Mouse (Mus musculus): Measurements from ENCODE around the gene Rad51b. TPM values are rescaled to one million over a fixed set of nuclear protein-coding genes. Genes with fewer than 3 reads are reported as not detected.
A peak's percentile ranks its signal among the peaks of the same experiment; 100 is the strongest.

Rad51b gene
- polyA plus RNA-seq, 1 experiment from 2014 or later, result 7.1 TPM

DNA sequence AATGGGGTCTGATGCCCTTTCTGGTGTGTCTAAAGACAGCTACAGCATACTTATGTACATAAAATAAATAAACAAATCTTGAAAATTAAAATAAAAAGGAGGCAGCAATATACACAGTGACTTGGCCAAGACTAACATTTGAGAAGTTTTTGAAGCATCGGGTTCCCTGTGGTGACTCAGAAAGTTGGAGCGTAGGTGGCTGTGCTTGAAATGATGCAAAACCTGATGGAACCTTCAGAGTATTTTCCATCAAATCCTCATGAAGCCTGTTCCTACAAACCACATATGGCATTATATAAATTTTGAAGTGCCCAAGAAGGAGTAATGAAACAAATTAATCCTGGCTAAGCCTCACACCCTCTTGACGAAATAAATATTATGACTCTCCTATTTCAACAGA, 474.7 kb downstream of the Rad51b start:
- no peak overlapping the region for H3K4me3 ChIP-seq
- H3K4me1 ChIP-seq, result peaks cover 10% of the 10 kb centered on the region
- no peaks in the 10 kb centered on the region for H3K27me3 ChIP-seq (ENCODE audit: poor library complexity, severe bottlenecking)
- no peak overlapping the region for H3K27ac ChIP-seq
- 95% methylated on average over 3 of the region's 3 CpGs for WGBS
- H3K9me3 ChIP-seq, result peaks cover 5% of the 10 kb centered on the region
- H3K36me3 ChIP-seq (replicated peaks), result peaks cover 4% of the 10 kb centered on the region; the same call in 1 of the 2 replicates
- DNase-seq (ENCODE audit: extremely low spot score, low spot score), result no peak

DNA sequence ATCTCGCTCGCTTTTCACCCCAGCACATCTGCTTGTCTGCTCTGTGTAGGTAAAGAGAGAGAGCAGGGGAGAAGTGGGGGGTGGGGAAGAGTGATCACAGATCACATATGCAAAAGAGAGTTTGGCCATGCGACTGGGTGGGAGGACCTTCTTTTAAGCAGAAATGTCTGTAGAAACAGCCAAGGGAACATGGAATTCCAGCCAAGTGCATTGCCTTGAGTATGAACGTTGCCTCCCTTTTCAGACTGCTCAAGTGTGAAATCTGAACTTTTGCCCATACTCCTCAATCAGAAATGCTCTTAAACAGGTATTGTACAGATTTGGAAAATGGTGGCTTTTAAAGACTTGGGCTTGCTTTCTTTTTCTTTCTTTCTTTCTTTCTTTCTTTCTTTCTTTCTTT, 476.2 kb downstream of the Rad51b start:
- Histone ChIP-seq H3K36me3 (replicated peaks) (peaks cover 4% of the 10 kb centered on the region; the same call in 1 of the 2 replicates), H3K9me3 (peaks cover 5% of the 10 kb centered on the region), H3K27ac (no peak overlapping the region), H3K27me3 (ENCODE audit: poor library complexity, severe bottlenecking) (no peaks in the 10 kb centered on the region), H3K4me3 (no peak overlapping the region), H3K4me1 (peaks cover 10% of the 10 kb centered on the region)
- no peak for DNase-seq (ENCODE audit: extremely low spot score, low spot score)
- 95% methylated on average over 4 of the region's 4 CpGs for WGBS

DNA sequence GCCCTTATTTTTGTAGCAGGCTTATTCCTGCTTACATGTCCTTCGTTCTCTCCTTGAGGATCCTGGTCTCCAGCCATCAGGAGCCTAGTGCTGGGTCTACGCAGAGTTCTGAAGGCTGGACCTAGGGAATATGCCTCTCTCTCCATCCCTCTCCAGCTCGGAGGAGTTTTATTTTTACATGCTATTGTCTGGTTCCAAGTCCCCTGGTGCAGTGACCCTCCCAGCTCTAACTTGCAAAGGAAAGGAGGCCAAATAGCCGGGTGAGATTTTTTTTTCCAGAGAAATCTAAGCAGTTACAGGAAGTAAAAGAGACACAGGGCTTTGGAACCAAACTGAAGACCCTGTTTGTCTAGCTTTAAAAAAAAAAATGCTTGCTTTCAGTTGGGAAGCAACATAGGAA, 477.5 kb downstream of the Rad51b start:
- Histone ChIP-seq H3K9me3 (peaks cover 5% of the 10 kb centered on the region), H3K27me3 (ENCODE audit: poor library complexity, severe bottlenecking) (no peaks in the 10 kb centered on the region), H3K36me3 (replicated peaks) (peaks cover 4% of the 10 kb centered on the region; the same call in 1 of the 2 replicates), H3K4me1 (peaks cover 10% of the 10 kb centered on the region), H3K4me3 (no peak overlapping the region), H3K27ac (no peak overlapping the region; the same call in 1 of the 2 replicates)
- WGBS, result 81% methylated on average over 4 of the region's 4 CpGs
- no peak for DNase-seq (ENCODE audit: extremely low spot score, low spot score)

GRCm38 (mm10) chr12:79776828-79777227, 479.7 kb downstream of the Rad51b start:
- peaks cover 4% of the 10 kb centered on the region; the same call in 1 of the 2 replicates for H3K36me3 ChIP-seq (replicated peaks)
- 90% methylated on average over 5 of the region's 5 CpGs for WGBS
- no peak overlapping the region for H3K27ac ChIP-seq
- no peaks in the 10 kb centered on the region for H3K27me3 ChIP-seq (ENCODE audit: poor library complexity, severe bottlenecking)
- no peak for DNase-seq (ENCODE audit: extremely low spot score, low spot score)
- H3K4me1 ChIP-seq, result peaks cover 12% of the 10 kb centered on the region
- H3K4me3 ChIP-seq, result no peak overlapping the region
- peaks cover 5% of the 10 kb centered on the region for H3K9me3 ChIP-seq

GRCm38 (mm10) chr12:79780745-79781144, 483.7 kb downstream of the Rad51b start:
- Histone ChIP-seq H3K36me3 (replicated peaks) (peaks cover 3% of the 10 kb centered on the region), H3K9me3 (peaks cover 6% of the 10 kb centered on the region), H3K4me3 (no peak overlapping the region), H3K27me3 (ENCODE audit: poor library complexity, severe bottlenecking) (no peaks in the 10 kb centered on the region), H3K4me1 (peaks cover 16% of the 10 kb centered on the region), H3K27ac (peak overlapping the region; percentile 64; the same call in 1 of the 2 replicates)
- 79% methylated on average over 2 of the region's 2 CpGs for WGBS
- DNase-seq (ENCODE audit: extremely low spot score, low spot score), result no peak

- WGBS, result 85% methylated on average over 5 of the region's 5 CpGs
- no peak overlapping the region for H3K4me3 ChIP-seq
- H3K9me3 ChIP-seq, result peaks cover 6% of the 10 kb centered on the region
- no peaks in the 10 kb centered on the region for H3K27me3 ChIP-seq (ENCODE audit: poor library complexity, severe bottlenecking)
- no peak overlapping the region for H3K27ac ChIP-seq
- no peak for DNase-seq (ENCODE audit: extremely low spot score, low spot score)
- H3K36me3 ChIP-seq (replicated peaks), result peaks cover 3% of the 10 kb centered on the region
- H3K4me1 ChIP-seq, result peaks cover 14% of the 10 kb centered on the region
These were observed 484.7 kb downstream of the Rad51b start for GRCm38 (mm10) chr12:79781788-79782187.

GRCm38 (mm10) chr12:79782444-79783117, 485.5 kb downstream of the Rad51b start:
- 97% methylated on average over 6 of the region's 6 CpGs for WGBS
- Histone ChIP-seq H3K27me3 (ENCODE audit: poor library complexity, severe bottlenecking) (no peaks in the 10 kb centered on the region), H3K36me3 (replicated peaks) (peaks cover 3% of the 10 kb centered on the region), H3K4me3 (no peak overlapping the region), H3K27ac (peak overlapping the region; percentile 26; the same call in 1 of the 2 replicates), H3K9me3 (peaks cover 6% of the 10 kb centered on the region), H3K4me1 (peaks cover 18% of the 10 kb centered on the region)
- no peak for DNase-seq (ENCODE audit: extremely low spot score, low spot score)

DNA sequence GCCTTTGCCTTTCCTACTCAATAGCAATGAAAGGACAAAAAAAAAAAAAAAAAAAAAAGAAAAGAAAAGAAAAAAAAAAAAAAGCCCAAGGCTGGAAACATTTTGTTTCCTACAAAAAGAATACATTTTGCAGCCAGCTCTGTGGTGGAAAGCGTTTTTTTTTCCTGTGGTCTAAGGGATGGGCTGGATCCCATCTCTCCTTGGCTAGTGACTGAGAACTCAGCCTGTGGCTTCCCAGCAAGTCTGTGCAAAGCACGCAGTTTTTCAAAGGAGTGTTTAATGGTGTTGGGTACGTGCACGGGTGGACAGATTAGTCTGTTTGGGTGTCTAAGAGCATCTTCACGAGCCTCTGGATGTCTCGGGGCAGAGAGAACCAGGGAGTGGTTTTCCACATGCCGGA, 487.1 kb downstream of the Rad51b start:
- Histone ChIP-seq H3K4me3 (no peak overlapping the region), H3K9me3 (peaks cover 6% of the 10 kb centered on the region), H3K36me3 (replicated peaks) (peaks cover 3% of the 10 kb centered on the region), H3K27ac (no peak overlapping the region), H3K27me3 (ENCODE audit: poor library complexity, severe bottlenecking) (no peaks in the 10 kb centered on the region), H3K4me1 (peaks cover 23% of the 10 kb centered on the region)
- whole genome bisulfite sequencing, result 88% methylated on average over 7 of the region's 7 CpGs
- no peak for DNase-seq (ENCODE audit: extremely low spot score, low spot score)

GRCm38 (mm10) chr12:79785691-79786090, 488.6 kb downstream of the Rad51b start:
- 96% methylated on average over 3 of the region's 3 CpGs for WGBS
- Histone ChIP-seq H3K27me3 (ENCODE audit: poor library complexity, severe bottlenecking) (no peaks in the 10 kb centered on the region), H3K4me3 (no peak overlapping the region), H3K9me3 (peaks cover 6% of the 10 kb centered on the region), H3K36me3 (replicated peaks) (peaks cover 3% of the 10 kb centered on the region), H3K27ac (0 out of 2 replicates have a peak overlapping the region, but pooled peaks have one; percentile 9), H3K4me1 (peaks cover 16% of the 10 kb centered on the region)
- DNase-seq (ENCODE audit: extremely low spot score, low spot score), result no peak

DNA sequence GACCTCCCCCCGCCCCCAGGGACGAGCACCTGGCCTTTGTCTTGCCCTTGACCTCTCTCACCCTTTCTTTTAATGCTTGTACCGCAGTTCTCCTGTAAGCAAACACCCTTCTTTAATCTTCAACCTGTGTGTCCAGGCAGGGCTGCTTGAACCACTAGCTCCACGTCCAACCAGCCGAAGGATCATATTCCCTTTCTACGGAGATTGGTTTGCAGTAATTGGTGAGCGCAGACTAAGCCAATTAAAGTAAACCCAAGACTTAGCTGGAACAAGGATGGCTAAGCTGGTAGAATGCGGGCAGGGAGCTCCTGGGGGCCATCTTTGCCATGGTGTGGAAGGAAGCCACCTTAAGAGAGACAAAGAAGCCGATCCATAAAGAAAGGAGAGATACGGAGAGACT, 490.5 kb downstream of the Rad51b start:
- Histone ChIP-seq H3K4me1 (peaks cover 13% of the 10 kb centered on the region), H3K27me3 (ENCODE audit: poor library complexity, severe bottlenecking) (no peaks in the 10 kb centered on the region), H3K4me3 (no peak overlapping the region), H3K9me3 (peaks cover 3% of the 10 kb centered on the region), H3K27ac (peak overlapping the region; percentile 66), H3K36me3 (replicated peaks) (peaks cover 2% of the 10 kb centered on the region)
- no peak for DNase-seq (ENCODE audit: extremely low spot score, low spot score)
- WGBS, result 64% methylated on average over 10 of the region's 10 CpGs

DNA sequence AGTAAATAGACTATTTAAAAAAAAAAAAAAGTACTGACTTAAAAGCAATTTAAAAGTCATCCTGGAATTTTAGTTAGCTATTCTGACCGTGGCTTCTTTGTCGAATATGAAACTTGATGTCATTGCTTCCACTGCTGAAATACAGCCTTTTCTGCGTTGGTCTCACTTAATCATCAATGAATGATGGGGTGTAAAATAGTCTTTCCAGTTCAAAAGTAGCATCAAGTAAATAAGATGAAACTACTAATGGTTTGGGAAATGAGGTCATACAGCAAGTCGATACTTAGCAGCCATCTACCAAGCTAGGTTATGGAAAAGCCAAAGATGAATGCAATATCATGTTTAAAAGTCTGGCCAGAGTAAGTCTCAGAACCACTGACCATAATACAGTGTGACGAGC, 491.3 kb downstream of the Rad51b start:
- H3K4me1 ChIP-seq, result peaks cover 18% of the 10 kb centered on the region
- H3K9me3 ChIP-seq, result no peaks in the 10 kb centered on the region
- no peak overlapping the region for H3K4me3 ChIP-seq
- no peaks in the 10 kb centered on the region for H3K36me3 ChIP-seq (replicated peaks)
- H3K27me3 ChIP-seq (ENCODE audit: poor library complexity, severe bottlenecking), result no peaks in the 10 kb centered on the region
- WGBS, result 95% methylated on average over 5 of the region's 5 CpGs
- no peak for DNase-seq (ENCODE audit: extremely low spot score, low spot score)
- no peak overlapping the region for H3K27ac ChIP-seq

- H3K4me3 ChIP-seq, result no peak overlapping the region
- no peaks in the 10 kb centered on the region for H3K27me3 ChIP-seq (ENCODE audit: poor library complexity, severe bottlenecking)
- 88% methylated on average over 6 of the region's 6 CpGs for WGBS
- no peak for DNase-seq (ENCODE audit: extremely low spot score, low spot score)
- H3K27ac ChIP-seq, result no peak overlapping the region
- peaks cover 17% of the 10 kb centered on the region for H3K4me1 ChIP-seq
- H3K36me3 ChIP-seq (replicated peaks), result no peaks in the 10 kb centered on the region
- H3K9me3 ChIP-seq, result no peaks in the 10 kb centered on the region
These were observed 492.4 kb downstream of the Rad51b start for GRCm38 (mm10) chr12:79789481-79789880.

DNA sequence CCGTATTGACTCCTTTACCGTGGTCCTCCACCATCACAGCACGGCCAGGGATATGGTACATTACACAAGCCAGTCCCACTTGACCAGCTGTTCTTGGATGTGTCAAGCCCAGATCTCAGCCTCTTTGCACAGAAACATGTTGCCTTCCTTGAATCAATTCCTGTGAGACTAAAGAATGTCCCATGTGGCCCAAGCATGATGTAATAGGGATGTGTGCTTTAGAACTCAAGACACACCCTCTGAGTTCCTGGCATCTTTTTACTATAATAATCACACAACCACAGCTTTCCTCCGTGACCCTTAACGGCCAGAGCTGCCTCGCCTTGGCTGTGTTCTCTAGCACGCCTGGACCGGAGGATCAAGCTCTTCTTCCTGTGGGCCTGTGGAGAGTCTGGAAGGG, 496.3 kb downstream of the Rad51b start:
- H3K36me3 ChIP-seq (replicated peaks), result no peaks in the 10 kb centered on the region
- 86% methylated on average over 8 of the region's 8 CpGs for WGBS
- no peaks in the 10 kb centered on the region for H3K9me3 ChIP-seq
- no peak overlapping the region for H3K27ac ChIP-seq
- H3K4me3 ChIP-seq, result no peak overlapping the region
- 0 out of 2 replicates have a peak, but pooled peaks cover 6% of the 10 kb centered on the region for H3K27me3 ChIP-seq (ENCODE audit: poor library complexity, severe bottlenecking)
- H3K4me1 ChIP-seq, result peaks cover 30% of the 10 kb centered on the region
- no peak for DNase-seq (ENCODE audit: extremely low spot score, low spot score)

All from forebrain, embryonic 10.5 days (tissue).